Mouse (Mus musculus): ENCODE data around the gene Gucy2c. TPM values are rescaled to one million over a fixed set of nuclear protein-coding genes. Genes with fewer than 3 reads are reported as not detected.

Gene Gucy2c
- total and polyA plus RNA-seq, 2 experiments from 2014 or later, result 0.28 to 0.52 TPM

DNA sequence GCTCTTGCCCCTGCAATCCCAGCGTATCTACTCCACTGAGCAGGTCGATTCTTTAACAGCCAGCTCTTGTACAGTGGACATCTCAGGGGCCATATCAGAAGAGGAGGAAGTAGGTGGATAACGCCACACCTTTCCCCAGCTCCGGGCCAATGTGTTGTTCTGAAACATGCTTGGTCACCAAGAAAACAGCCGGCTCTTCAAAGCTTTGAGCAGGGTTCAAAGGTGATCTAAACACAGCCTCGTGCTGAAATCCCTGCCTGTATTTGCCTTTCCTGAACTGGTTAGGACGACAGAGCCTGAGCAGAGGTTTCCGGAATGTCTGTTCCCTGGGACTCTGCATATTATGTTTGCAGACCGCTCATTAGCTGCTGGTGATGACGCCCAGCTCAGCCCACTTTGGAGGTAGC lies 134.1 kb downstream of the Gucy2c start:
- H3K27ac ChIP-seq, result no peak overlapping the region
- no peaks in the 10 kb centered on the region for H3K36me3 ChIP-seq (ENCODE audit: insufficient read depth, low read length)
- no peaks in the 10 kb centered on the region; the same call in 1 of the 2 replicates for H3K4me1 ChIP-seq (ENCODE audit: insufficient read depth, low read length)
- H3K27me3 ChIP-seq (ENCODE audit: insufficient read depth, low read length), result no peaks in the 10 kb centered on the region
- no peak for DNase-seq (ENCODE audit: low spot score)
- TF ChIP-seq CTCF (IDR thresholded peaks at IDR 0.05; ENCODE audit: low read depth), result no peak
- no peak overlapping the region for H3K4me2 ChIP-seq (ENCODE audit: low read depth, low read length)
- ATAC-seq, result no peak
- no peak overlapping the region for H3K9ac ChIP-seq (replicated peaks; ENCODE audit: low read length)
- H3K9me3 ChIP-seq (ENCODE audit: low read length), result no peaks in the 10 kb centered on the region
- WGBS, result 78% methylated on average over 10 of the region's 10 CpGs
- H3K4me3 ChIP-seq (ENCODE audit: low read length), result no peak overlapping the region

Small RNA genes lying within 50 kb of the gene (microRNA-seq; reads per million reads assigned to microRNA genes)
- 0 reads per million in 2 experiments for gene Gm44364

Other genes starting within 250 kb of the Gucy2c start
- gene Plbd1, start 119.8 kb downstream of the Gucy2c start, total RNA-seq (2014; rRNA removed), result 0.32 TPM in 1 of 2 replicates, not detected in the other
- gene Plbd1, start 119.8 kb downstream of the Gucy2c start, polyA plus RNA-seq (2015; fragmentation: Nextera tagmentation; extraction: Ambion mirVana), result 1.3 and 1.4 TPM in 2 replicates
- 80.5 and 164 TPM in 2 replicates for gene Hist4h4, start 22.6 kb upstream of the Gucy2c start, total RNA-seq (2014; rRNA removed)
- 0.39 and 0.47 TPM in 2 replicates for gene Hist4h4, start 22.6 kb upstream of the Gucy2c start, polyA plus RNA-seq (2015; fragmentation: Nextera tagmentation; extraction: Ambion mirVana)
- gene H2afj, start 26.5 kb upstream of the Gucy2c start, total RNA-seq (2014; rRNA removed), result 36.8 and 42.0 TPM in 2 replicates
- gene H2afj, start 26.5 kb upstream of the Gucy2c start, polyA plus RNA-seq (2015; fragmentation: Nextera tagmentation; extraction: Ambion mirVana), result 116 and 119 TPM in 2 replicates
- gene BC049715, start 45.9 kb upstream of the Gucy2c start, total RNA-seq (2014; rRNA removed), result 0.50 and 1.2 TPM in 2 replicates
- gene BC049715, start 45.9 kb upstream of the Gucy2c start, polyA plus RNA-seq (2015; fragmentation: Nextera tagmentation; extraction: Ambion mirVana), result 2.8 and 4.2 TPM in 2 replicates
- 37.1 and 39.4 TPM in 2 replicates for gene Wbp11, start 46.5 kb upstream of the Gucy2c start, total RNA-seq (2014; rRNA removed)
- gene Wbp11, start 46.5 kb upstream of the Gucy2c start, polyA plus RNA-seq (2015; fragmentation: Nextera tagmentation; extraction: Ambion mirVana), result 78.1 and 81.2 TPM in 2 replicates
- 1.8 TPM in 2 replicates for gene Smco3, start 53.7 kb upstream of the Gucy2c start, total RNA-seq (2014; rRNA removed)
- 0.56 and 1.3 TPM in 2 replicates for gene Smco3, start 53.7 kb upstream of the Gucy2c start, polyA plus RNA-seq (2015; fragmentation: Nextera tagmentation; extraction: Ambion mirVana)
- 0.37 and 0.43 TPM in 2 replicates for gene Art4, start 76.0 kb upstream of the Gucy2c start, total RNA-seq (2014; rRNA removed)
- gene Art4, start 76.0 kb upstream of the Gucy2c start, polyA plus RNA-seq (2015; fragmentation: Nextera tagmentation; extraction: Ambion mirVana), result 0.25 and 0.34 TPM in 2 replicates
- gene Mgp, start 94.1 kb upstream of the Gucy2c start, total RNA-seq (2014; rRNA removed), result 23.6 and 34.6 TPM in 2 replicates
- gene Mgp, start 94.1 kb upstream of the Gucy2c start, polyA plus RNA-seq (2015; fragmentation: Nextera tagmentation; extraction: Ambion mirVana), result 74.4 and 81.8 TPM in 2 replicates
- gene Erp27, start 140.4 kb upstream of the Gucy2c start, total RNA-seq (2014; rRNA removed), result not detected in 2 replicates
- gene Erp27, start 140.4 kb upstream of the Gucy2c start, polyA plus RNA-seq (2015; fragmentation: Nextera tagmentation; extraction: Ambion mirVana), result not detected in 2 replicates
- not detected in 2 replicates for gene Pde6h, start 142.1 kb upstream of the Gucy2c start, total RNA-seq (2014; rRNA removed)
- gene Pde6h, start 142.1 kb upstream of the Gucy2c start, polyA plus RNA-seq (2015; fragmentation: Nextera tagmentation; extraction: Ambion mirVana), result 0.76 and 1.3 TPM in 2 replicates
- 7.2 and 12.8 TPM in 2 replicates for gene Arhgdib, start 160.1 kb upstream of the Gucy2c start, total RNA-seq (2014; rRNA removed)
- gene Arhgdib, start 160.1 kb upstream of the Gucy2c start, polyA plus RNA-seq (2015; fragmentation: Nextera tagmentation; extraction: Ambion mirVana), result 17.3 and 18.8 TPM in 2 replicates